Mouse (Mus musculus) bone marrow macrophage, adult 2 months (primary cell): ENCODE data around the gene Fgfbp3. TPM values are rescaled to one million over a fixed set of nuclear protein-coding genes. Genes with fewer than 3 reads are reported as not detected.
"Not testable (repeated sequence)": the region's sequence is repeated elsewhere in the genome, so short reads cannot be mapped to it uniquely, and the experiment has no call there.

Source experiments
- H3K27ac ChIP-seq: 2 replicates; pipeline ENCODE4 v1.5.1; 2012; ENCODE audit warnings: low read depth, low read length; ENCODE audit not compliant: insufficient read depth
- H3K4me1 ChIP-seq: 2 replicates; pipeline ENCODE4 v1.6.1; 2012; ENCODE audit warnings: low read length; ENCODE audit not compliant: control insufficient read depth, insufficient read depth
- H3K4me3 ChIP-seq: 2 replicates; pipeline ENCODE4 v1.5.1; 2012; ENCODE audit warnings: mild to moderate bottlenecking, low read length, moderate library complexity; ENCODE audit not compliant: insufficient read depth
- CTCF ChIP-seq: IDR thresholded peaks from 2 replicates; pipeline ENCODE4 v1.5.1; 2012; ENCODE audit warnings: low read depth, mild to moderate bottlenecking, low read length, moderate library complexity
- POLR2A ChIP-seq: IDR thresholded peaks from 2 replicates; pipeline ENCODE4 v1.6.1; 2012; ENCODE audit warnings: mild to moderate bottlenecking, low read depth, low read length, borderline replicate concordance
- polyA plus RNA-seq: library from polyadenylated mRNA; stranded (reverse); fragments of >200 nt; gene quantifications from 2 replicates; pipeline ENCODE4 v1.2.4, GENCODE M21; 2012; ENCODE audit not compliant: missing spikeins, insufficient read depth, insufficient read length

Gene Fgfbp3
- 2.1 and 2.3 TPM in 2 replicates for polyA plus RNA-seq

GRCm38 (mm10) chr19:36919466-36919865, at the start of gene Fgfbp3:
Gene Fgfbp3 (minus strand): TSS chr19:36919615.
- TF ChIP-seq POLR2A (no peak), CTCF (no peak)
- Histone ChIP-seq H3K4me1 (peaks cover 8% of the 10 kb centered on the region), H3K27ac (peak within 1 kb of the TSS; percentile 58), H3K4me3 (peak within 1 kb of the TSS; percentile 88)

DNA sequence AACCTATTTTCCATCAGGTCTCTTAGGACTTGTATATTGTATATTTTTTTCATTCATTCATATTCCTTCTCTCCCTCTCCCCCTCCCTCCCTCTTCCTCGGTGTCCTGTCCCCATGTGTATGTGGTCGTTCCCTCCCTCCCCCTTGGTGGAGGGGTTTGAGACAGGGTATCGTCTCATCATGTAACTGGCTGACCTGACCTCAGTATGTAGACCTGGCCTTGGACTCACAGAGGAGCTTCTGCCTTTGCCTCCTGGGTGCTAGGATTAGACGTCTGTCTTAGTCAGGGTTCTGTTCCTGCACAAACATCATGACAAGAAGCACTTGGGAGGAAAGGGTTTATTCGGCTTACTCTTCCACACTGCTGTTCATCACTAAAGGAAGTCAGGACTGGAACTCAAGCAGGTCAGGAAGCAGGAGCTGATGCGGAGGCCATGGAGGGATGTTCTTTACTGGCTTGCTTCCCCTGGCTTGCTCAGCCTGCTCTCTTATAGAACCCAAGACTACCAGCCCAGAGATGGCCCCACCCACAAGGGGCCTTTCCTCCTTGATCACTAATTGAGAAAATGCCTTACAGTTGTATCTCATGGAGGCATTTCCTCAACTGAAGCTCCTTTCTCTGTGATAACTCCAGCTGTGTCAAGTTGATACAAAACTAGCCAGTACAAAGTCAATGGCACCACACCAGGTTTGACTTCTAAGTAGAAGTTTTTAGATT, 43.3 kb upstream of the Fgfbp3 start:
- not testable (repeated sequence) for H3K4me1 ChIP-seq, H3K4me3 ChIP-seq, H3K27ac ChIP-seq

- H3K4me1 ChIP-seq: peaks cover 5% of the 10 kb centered on the region
- no peak overlapping the region for H3K27ac ChIP-seq
- TF ChIP-seq POLR2A (no peak), CTCF (no peak)
- no peak overlapping the region for H3K4me3 ChIP-seq
These were observed 41.9 kb upstream of the Fgfbp3 start for GRCm38 (mm10) chr19:36961320-36961719.

- Histone ChIP-seq H3K27ac (no peak overlapping the region), H3K4me3 (no peak overlapping the region), H3K4me1 (peaks cover 14% of the 10 kb centered on the region)
- TF ChIP-seq CTCF (no peak), POLR2A (no peak)
These were observed 38.9 kb upstream of the Fgfbp3 start for GRCm38 (mm10) chr19:36958331-36958730.

DNA sequence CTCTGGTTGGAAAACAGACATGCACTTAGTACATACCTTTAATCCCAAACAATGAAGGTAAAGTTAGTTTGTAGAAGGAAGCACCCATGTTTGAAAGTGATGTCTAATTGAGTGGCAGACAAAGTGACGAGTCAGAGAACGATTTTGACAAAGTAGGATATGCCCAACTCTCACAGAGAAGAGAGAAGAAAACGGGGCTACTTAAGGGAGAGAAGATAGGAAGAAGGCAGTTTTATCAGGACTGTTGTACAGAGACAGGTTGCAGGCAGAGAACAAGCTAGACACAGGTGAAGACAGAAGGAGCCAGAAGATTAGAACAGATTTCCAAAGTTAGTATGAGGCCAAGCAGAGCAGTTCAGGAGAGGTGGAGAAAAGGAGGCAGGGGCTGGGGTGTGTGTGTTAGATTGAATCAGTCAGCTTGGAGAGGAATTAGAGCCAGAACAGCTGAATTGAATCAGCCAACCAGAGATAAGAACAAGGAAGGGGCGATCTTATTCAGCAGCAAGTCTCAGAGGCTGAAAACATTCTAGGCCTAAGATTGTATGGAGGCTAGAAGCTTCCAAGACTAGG, 34.3 kb upstream of the Fgfbp3 start:
- TF ChIP-seq CTCF (no peak), POLR2A (no peak)
- no peak overlapping the region for H3K4me3 ChIP-seq
- H3K27ac ChIP-seq: no peak overlapping the region

DNA sequence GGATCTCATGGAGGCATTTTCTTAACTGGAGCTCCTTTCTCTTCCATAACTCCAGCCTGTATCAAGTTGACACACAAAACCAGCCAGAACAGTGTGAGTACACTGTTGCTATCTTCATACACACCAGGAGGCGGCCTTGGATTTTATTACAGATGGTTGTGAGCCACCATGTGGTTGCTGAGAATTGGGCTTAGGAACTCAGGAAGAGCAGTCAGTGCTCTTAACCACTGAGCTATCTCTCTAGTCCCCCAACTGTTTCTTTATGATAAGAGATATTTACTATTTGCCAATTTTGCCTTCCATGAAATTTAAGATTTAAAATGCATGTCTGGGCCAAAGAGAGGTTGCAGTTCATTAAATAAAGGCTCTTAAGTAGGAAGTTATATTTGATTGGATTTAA, 20.6 kb upstream of the Fgfbp3 start:
- Histone ChIP-seq H3K4me3 (no peak overlapping the region), H3K27ac (no peak overlapping the region)

More for the DNA sequence above, 34.3 kb upstream of the Fgfbp3 start:
- H3K4me1 ChIP-seq: peaks cover 14% of the 10 kb centered on the region

DNA sequence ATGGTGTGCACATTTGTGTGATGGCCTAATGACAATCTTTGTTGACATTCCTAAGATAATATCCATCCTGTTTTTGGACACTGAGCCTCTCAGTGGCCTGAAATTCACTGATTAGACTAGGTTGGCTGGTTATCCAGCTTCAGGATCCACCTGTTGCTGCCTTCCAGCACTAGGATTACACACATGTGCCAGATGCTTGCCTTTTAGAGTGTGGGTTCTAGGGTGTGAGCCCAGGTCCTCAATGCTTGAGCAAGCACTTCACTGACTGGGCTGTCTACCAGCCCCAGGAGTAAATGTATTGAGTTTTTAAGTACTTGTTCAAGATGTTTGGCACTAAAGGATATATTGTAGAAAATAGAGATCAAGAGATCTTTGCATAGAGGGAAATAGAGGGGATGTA, 18.6 kb upstream of the Fgfbp3 start:
- peaks cover 6% of the 10 kb centered on the region for H3K4me1 ChIP-seq
- no peak overlapping the region for H3K4me3 ChIP-seq
- H3K27ac ChIP-seq: no peak overlapping the region
- TF ChIP-seq POLR2A (no peak), CTCF (no peak)

More for the DNA sequence above, 20.6 kb upstream of the Fgfbp3 start:
- peaks cover 4% of the 10 kb centered on the region for H3K4me1 ChIP-seq
- no peak for TF ChIP-seq CTCF
- TF ChIP-seq POLR2A: no peak

DNA sequence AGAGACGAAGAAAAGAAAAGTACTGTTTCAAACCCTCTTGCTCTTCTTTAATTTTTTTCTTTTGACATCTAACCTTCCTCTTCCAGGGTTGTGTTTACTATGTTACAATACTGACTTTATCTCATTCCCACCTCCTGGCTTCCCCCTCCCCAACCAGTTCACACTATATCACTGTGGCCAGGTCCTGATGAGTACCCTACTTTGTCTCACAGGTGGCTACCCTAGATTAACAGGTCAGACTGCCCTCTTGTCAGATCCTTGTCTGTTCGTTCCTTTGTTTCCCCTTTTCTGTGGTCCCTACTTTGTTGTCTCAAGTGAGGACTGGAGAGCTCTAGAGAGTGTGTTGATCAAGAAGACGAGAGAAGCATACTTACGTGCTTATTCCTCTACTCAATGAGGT, 16.9 kb upstream of the Fgfbp3 start:
- TF ChIP-seq POLR2A: no peak
- no peak for TF ChIP-seq CTCF
- peaks cover 12% of the 10 kb centered on the region for H3K4me1 ChIP-seq
- H3K27ac ChIP-seq: no peak overlapping the region
- no peak overlapping the region for H3K4me3 ChIP-seq

- no peak overlapping the region for H3K27ac ChIP-seq
- H3K4me1 ChIP-seq: peaks cover 30% of the 10 kb centered on the region
- TF ChIP-seq POLR2A: no peak
- TF ChIP-seq CTCF: no peak
- H3K4me3 ChIP-seq: no peak overlapping the region
These were observed 13.2 kb upstream of the Fgfbp3 start for GRCm38 (mm10) chr19:36932613-36933012.

DNA sequence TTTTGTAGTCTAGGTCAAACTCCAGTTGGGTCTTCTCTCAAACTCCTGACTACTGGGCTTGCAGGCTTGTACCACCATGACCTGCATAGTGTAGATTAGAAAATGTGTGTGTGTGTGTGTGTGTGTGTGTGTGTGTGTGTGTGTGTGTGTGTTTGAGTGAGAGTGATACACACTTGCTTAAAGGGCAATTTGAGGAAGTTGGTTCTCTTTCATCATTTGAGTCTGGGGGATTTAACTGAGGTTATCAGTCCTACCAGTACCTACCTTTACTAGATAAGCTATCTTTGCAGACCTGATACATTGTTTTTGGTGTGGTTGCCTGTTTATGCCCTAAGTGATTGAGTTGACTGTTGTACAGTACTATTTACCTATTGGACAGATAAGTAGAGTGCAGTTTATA, 12.7 kb upstream of the Fgfbp3 start:
- TF ChIP-seq POLR2A (no peak), CTCF (no peak)
- peaks cover 30% of the 10 kb centered on the region for H3K4me1 ChIP-seq
- no peak overlapping the region for H3K4me3 ChIP-seq
- H3K27ac ChIP-seq: peak overlapping the region; percentile 24
